Mouse (Mus musculus): ENCODE data around the gene Mob3b. TPM values are rescaled to one million over a fixed set of nuclear protein-coding genes. Genes with fewer than 3 reads are reported as not detected.
"Not testable (repeated sequence)": the region's sequence is repeated elsewhere in the genome, so short reads cannot be mapped to it uniquely, and the experiment has no call there.

The Mob3b gene
- polyA plus RNA-seq, 1 experiment from 2014 or later, result 4.6 TPM

- Histone ChIP-seq H3K4me3 (ENCODE audit: low read depth, low read length) (no peak overlapping the region), H3K9ac (ENCODE audit: low read length) (no peak overlapping the region), H3K9me3 (replicated peaks; ENCODE audit: control insufficient read depth, low read length) (0 out of 2 replicates have a peak, but pooled peaks cover 2% of the 10 kb centered on the region), H3K36me3 (ENCODE audit: control insufficient read depth, insufficient read depth, low read length) (no peaks in the 10 kb centered on the region), H3K27ac (ENCODE audit: low read depth, low read length) (no peak overlapping the region), H3K4me2 (ENCODE audit: low read length) (no peak overlapping the region), H3K4me1 (ENCODE audit: control insufficient read depth, insufficient read depth, low read length) (no peaks in the 10 kb centered on the region), H3K27me3 (replicated peaks; ENCODE audit: control insufficient read depth, insufficient read depth, low read length) (no peaks in the 10 kb centered on the region)
- ATAC-seq (no peak), DNase-seq (ENCODE audit: low spot score) (no peak)
- WGBS, result 58% methylated on average over 5 of the region's 5 CpGs
These were observed 251.9 kb downstream of the Mob3b start for GRCm38 (mm10) chr4:34905396-34905795.

DNA sequence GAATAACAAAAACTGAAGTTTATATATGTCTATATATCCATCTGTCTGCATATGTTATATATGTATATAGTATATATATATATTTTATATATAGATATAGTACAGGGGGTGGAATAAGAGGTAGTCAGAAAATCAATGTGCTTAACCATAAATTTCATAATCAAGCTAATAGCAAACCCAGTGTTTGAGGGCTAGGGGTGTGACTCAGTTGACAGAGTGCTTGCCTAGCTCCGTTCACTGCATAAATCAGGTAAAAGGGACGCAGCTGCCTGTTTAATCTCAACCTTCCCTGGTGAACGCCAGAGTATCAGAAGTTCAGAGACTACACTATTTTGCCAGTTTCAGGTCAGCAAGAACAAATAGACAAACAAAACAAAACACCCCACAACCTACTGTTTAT lies 255.7 kb downstream of the Mob3b start:
- H3K4me3 ChIP-seq (ENCODE audit: low read depth, low read length); H3K36me3 ChIP-seq (ENCODE audit: control insufficient read depth, insufficient read depth, low read length); H3K27me3 ChIP-seq (replicated peaks; ENCODE audit: control insufficient read depth, insufficient read depth, low read length); H3K9ac ChIP-seq (ENCODE audit: low read length); H3K27ac ChIP-seq (ENCODE audit: low read depth, low read length); H3K4me1 ChIP-seq (ENCODE audit: control insufficient read depth, insufficient read depth, low read length); DNase-seq (ENCODE audit: low spot score); H3K4me2 ChIP-seq (ENCODE audit: low read length); H3K9me3 ChIP-seq (replicated peaks; ENCODE audit: control insufficient read depth, low read length); ATAC-seq: not testable (repeated sequence)
- WGBS, result 91% methylated on average over 3 of the region's 3 CpGs

DNA sequence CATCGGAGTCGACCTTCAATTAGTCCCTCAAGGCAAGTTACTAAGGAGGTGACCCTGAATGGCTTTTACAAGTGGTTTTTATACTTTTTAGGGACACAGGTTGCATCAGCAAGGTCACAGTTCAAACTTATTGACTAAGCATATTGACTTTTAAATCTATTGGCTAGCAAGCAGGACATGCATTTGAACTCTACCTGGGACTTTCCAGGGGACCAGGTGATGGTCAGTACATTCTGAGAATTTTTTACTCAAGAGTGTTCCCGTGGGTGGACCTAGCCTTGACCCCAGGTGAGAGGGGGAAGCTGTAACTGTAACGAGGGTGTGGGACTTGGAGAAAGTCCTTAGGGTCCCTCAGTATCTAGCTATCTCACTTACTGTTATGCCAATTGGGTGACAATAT lies 256.1 kb downstream of the Mob3b start:
- H3K4me1 ChIP-seq (ENCODE audit: control insufficient read depth, insufficient read depth, low read length), result no peaks in the 10 kb centered on the region
- H3K9me3 ChIP-seq (replicated peaks; ENCODE audit: control insufficient read depth, low read length), result 0 out of 2 replicates have a peak, but pooled peaks cover 2% of the 10 kb centered on the region
- H3K27ac ChIP-seq (ENCODE audit: low read depth, low read length), result no peak overlapping the region
- DNase-seq (ENCODE audit: low spot score) (no peak), ATAC-seq (no peak)
- H3K36me3 ChIP-seq (ENCODE audit: control insufficient read depth, insufficient read depth, low read length), result no peaks in the 10 kb centered on the region
- no peaks in the 10 kb centered on the region for H3K27me3 ChIP-seq (replicated peaks; ENCODE audit: control insufficient read depth, insufficient read depth, low read length)
- WGBS, result 80% methylated on average over 4 of the region's 4 CpGs
- no peak overlapping the region for H3K4me2 ChIP-seq (ENCODE audit: low read length)
- H3K9ac ChIP-seq (ENCODE audit: low read length), result no peak overlapping the region
- H3K4me3 ChIP-seq (ENCODE audit: low read depth, low read length), result no peak overlapping the region

DNA sequence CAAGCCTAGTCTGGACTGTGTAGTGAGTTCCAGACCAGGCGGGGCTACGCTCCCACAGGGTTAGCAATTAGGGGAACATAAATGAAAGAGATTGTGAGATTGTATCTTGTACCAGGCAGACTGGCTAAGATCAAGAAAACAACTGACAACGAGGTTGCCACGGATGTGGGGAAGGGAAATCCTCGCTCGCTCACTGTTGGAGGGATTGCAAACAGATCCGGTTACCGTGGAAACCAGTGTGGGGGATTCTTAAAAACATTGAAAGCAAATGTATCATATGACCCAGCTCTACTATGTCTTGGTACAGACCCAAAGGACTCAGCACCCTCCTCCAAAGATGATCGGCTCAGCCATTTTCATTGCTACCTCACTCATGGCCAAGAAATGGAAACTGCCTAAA lies 257.1 kb downstream of the Mob3b start:
- ATAC-seq (peak; percentile 15; the same call in 1 of the 2 replicates), DNase-seq (ENCODE audit: low spot score) (peak; percentile 59)
- no peak overlapping the region for H3K4me2 ChIP-seq (ENCODE audit: low read length)
- H3K4me1 ChIP-seq (ENCODE audit: control insufficient read depth, insufficient read depth, low read length), result no peaks in the 10 kb centered on the region
- no peak overlapping the region for H3K27ac ChIP-seq (ENCODE audit: low read depth, low read length)
- H3K9me3 ChIP-seq (replicated peaks; ENCODE audit: control insufficient read depth, low read length), result no peaks in the 10 kb centered on the region
- no peaks in the 10 kb centered on the region for H3K27me3 ChIP-seq (replicated peaks; ENCODE audit: control insufficient read depth, insufficient read depth, low read length)
- no peak overlapping the region for H3K4me3 ChIP-seq (ENCODE audit: low read depth, low read length)
- H3K36me3 ChIP-seq (ENCODE audit: control insufficient read depth, insufficient read depth, low read length), result no peaks in the 10 kb centered on the region
- WGBS, result 56% methylated on average over 9 of the region's 9 CpGs
- H3K9ac ChIP-seq (ENCODE audit: low read length), result no peak overlapping the region

GRCm38 (mm10) chr4:34899322-34899721 lies 258.0 kb downstream of the Mob3b start:
- Histone ChIP-seq H3K27ac (ENCODE audit: low read depth, low read length) (no peak overlapping the region), H3K4me1 (ENCODE audit: control insufficient read depth, insufficient read depth, low read length) (no peaks in the 10 kb centered on the region), H3K4me2 (ENCODE audit: low read length) (no peak overlapping the region), H3K9me3 (replicated peaks; ENCODE audit: control insufficient read depth, low read length) (no peaks in the 10 kb centered on the region), H3K4me3 (ENCODE audit: low read depth, low read length) (no peak overlapping the region), H3K9ac (ENCODE audit: low read length) (no peak overlapping the region), H3K27me3 (replicated peaks; ENCODE audit: control insufficient read depth, insufficient read depth, low read length) (no peaks in the 10 kb centered on the region), H3K36me3 (ENCODE audit: control insufficient read depth, insufficient read depth, low read length) (no peaks in the 10 kb centered on the region)
- DNase-seq (ENCODE audit: low spot score), result no peak
- 90% methylated on average over 1 of the region's 1 CpGs for WGBS
- no peak for ATAC-seq

Other genes with a start within 250 kb of the Mob3b start
- gene Ifnk, start 5.4 kb downstream of the Mob3b start, polyA plus RNA-seq (2014; fragmentation: Nextera tagmentation; extraction: Ambion mirVana), result 0.38 TPM in 1 of 2 replicates, not detected in the other
- 51.4 and 57.8 TPM in 2 replicates for gene C9orf72, start 68.7 kb upstream of the Mob3b start, polyA plus RNA-seq (2014; fragmentation: Nextera tagmentation; extraction: Ambion mirVana)